Mouse (Mus musculus): ENCODE measurements around the gene Nudt2. TPM values are rescaled to one million over a fixed set of nuclear protein-coding genes. Genes with fewer than 3 reads are reported as not detected.
A peak's percentile ranks its signal among the peaks of the same experiment; 100 is the strongest.

Nudt2 gene
- polyA plus RNA-seq, 1 experiment = 6.1 TPM

- no peak overlapping the region for H3K4me3 ChIP-seq (ENCODE audit: control insufficient read depth, insufficient read depth, low read length)
- TF ChIP-seq POLR2A (IDR thresholded peaks at IDR 0.05; ENCODE audit: control insufficient read depth, extremely low read depth, insufficient read depth, low read length, poor library complexity) = no peak
- TF ChIP-seq CTCF (IDR thresholded peaks at IDR 0.05; ENCODE audit: borderline replicate concordance, control insufficient read depth, extremely low read depth, insufficient read depth, low read length, poor library complexity) = no peak
- H3K27me3 ChIP-seq (ENCODE audit: control insufficient read depth, insufficient read depth, low read length) = no peaks in the 10 kb centered on the region
- 71% methylated on average over 5 of the region's 5 CpGs for WGBS
- peak; percentile 26 for DNase-seq
- no peak overlapping the region for H3K27ac ChIP-seq (ENCODE audit: control insufficient read depth, insufficient read depth, low read length)
- H3K4me1 ChIP-seq (replicated peaks; ENCODE audit: control insufficient read depth, insufficient read depth, low read length) = no peaks in the 10 kb centered on the region
- H3K36me3 ChIP-seq (ENCODE audit: control insufficient read depth, insufficient read depth, low read length) = no peaks in the 10 kb centered on the region
These were observed 57.8 kb downstream of the Nudt2 start for GRCm38 (mm10) chr4:41522788-41523187.

DNA sequence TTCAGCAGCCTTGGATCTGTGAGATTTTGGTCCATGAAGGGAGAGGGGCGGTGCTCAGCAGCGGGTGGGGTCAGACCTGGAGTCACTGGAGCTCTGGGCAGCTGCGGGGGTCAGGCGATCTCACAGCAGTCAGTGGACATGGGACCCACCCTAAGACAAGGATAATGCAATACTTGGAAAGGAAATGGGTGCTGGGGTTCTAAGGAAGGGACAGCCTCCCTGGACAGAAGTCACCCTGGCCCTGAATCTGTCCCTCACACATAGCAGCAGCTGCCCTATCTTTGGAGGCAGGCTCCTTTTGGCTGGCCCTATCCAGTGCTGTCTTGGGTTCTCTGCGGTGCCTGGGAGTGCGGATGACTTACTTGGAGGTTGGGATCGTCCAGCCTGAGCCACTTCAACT is 58.9 kb downstream of the Nudt2 start:
- Histone ChIP-seq H3K4me1 (replicated peaks; ENCODE audit: control insufficient read depth, insufficient read depth, low read length) (no peaks in the 10 kb centered on the region), H3K27ac (ENCODE audit: control insufficient read depth, insufficient read depth, low read length) (no peak overlapping the region), H3K36me3 (ENCODE audit: control insufficient read depth, insufficient read depth, low read length) (no peaks in the 10 kb centered on the region), H3K27me3 (ENCODE audit: control insufficient read depth, insufficient read depth, low read length) (no peaks in the 10 kb centered on the region), H3K4me3 (ENCODE audit: control insufficient read depth, insufficient read depth, low read length) (no peak overlapping the region)
- WGBS = 93% methylated on average over 7 of the region's 7 CpGs
- DNase-seq = no peak
- TF ChIP-seq POLR2A (IDR thresholded peaks at IDR 0.05; ENCODE audit: control insufficient read depth, extremely low read depth, insufficient read depth, low read length, poor library complexity) (no peak), CTCF (IDR thresholded peaks at IDR 0.05; ENCODE audit: borderline replicate concordance, control insufficient read depth, extremely low read depth, insufficient read depth, low read length, poor library complexity) (no peak)

- H3K36me3 ChIP-seq (ENCODE audit: control insufficient read depth, insufficient read depth, low read length) = no peaks in the 10 kb centered on the region
- no peak for DNase-seq
- H3K4me1 ChIP-seq (replicated peaks; ENCODE audit: control insufficient read depth, insufficient read depth, low read length) = no peaks in the 10 kb centered on the region
- no peak overlapping the region for H3K27ac ChIP-seq (ENCODE audit: control insufficient read depth, insufficient read depth, low read length)
- TF ChIP-seq POLR2A (IDR thresholded peaks at IDR 0.05; ENCODE audit: control insufficient read depth, extremely low read depth, insufficient read depth, low read length, poor library complexity) (no peak), CTCF (IDR thresholded peaks at IDR 0.05; ENCODE audit: borderline replicate concordance, control insufficient read depth, extremely low read depth, insufficient read depth, low read length, poor library complexity) (no peak)
- 78% methylated on average over 9 of the region's 9 CpGs for WGBS
- H3K4me3 ChIP-seq (ENCODE audit: control insufficient read depth, insufficient read depth, low read length) = no peak overlapping the region
- H3K27me3 ChIP-seq (ENCODE audit: control insufficient read depth, insufficient read depth, low read length) = no peaks in the 10 kb centered on the region
These were observed 59.9 kb downstream of the Nudt2 start for GRCm38 (mm10) chr4:41524829-41525228.

- Histone ChIP-seq H3K4me3 (ENCODE audit: control insufficient read depth, insufficient read depth, low read length) (no peak overlapping the region), H3K4me1 (replicated peaks; ENCODE audit: control insufficient read depth, insufficient read depth, low read length) (no peaks in the 10 kb centered on the region), H3K27ac (ENCODE audit: control insufficient read depth, insufficient read depth, low read length) (no peak overlapping the region), H3K36me3 (ENCODE audit: control insufficient read depth, insufficient read depth, low read length) (no peaks in the 10 kb centered on the region), H3K27me3 (ENCODE audit: control insufficient read depth, insufficient read depth, low read length) (no peaks in the 10 kb centered on the region)
- no peak for DNase-seq
- no peak for TF ChIP-seq CTCF (IDR thresholded peaks at IDR 0.05; ENCODE audit: borderline replicate concordance, control insufficient read depth, extremely low read depth, insufficient read depth, low read length, poor library complexity)
- no peak for TF ChIP-seq POLR2A (IDR thresholded peaks at IDR 0.05; ENCODE audit: control insufficient read depth, extremely low read depth, insufficient read depth, low read length, poor library complexity)
- 88% methylated on average over 7 of the region's 7 CpGs for WGBS
These were observed 61.6 kb downstream of the Nudt2 start for GRCm38 (mm10) chr4:41526553-41526952.

DNA sequence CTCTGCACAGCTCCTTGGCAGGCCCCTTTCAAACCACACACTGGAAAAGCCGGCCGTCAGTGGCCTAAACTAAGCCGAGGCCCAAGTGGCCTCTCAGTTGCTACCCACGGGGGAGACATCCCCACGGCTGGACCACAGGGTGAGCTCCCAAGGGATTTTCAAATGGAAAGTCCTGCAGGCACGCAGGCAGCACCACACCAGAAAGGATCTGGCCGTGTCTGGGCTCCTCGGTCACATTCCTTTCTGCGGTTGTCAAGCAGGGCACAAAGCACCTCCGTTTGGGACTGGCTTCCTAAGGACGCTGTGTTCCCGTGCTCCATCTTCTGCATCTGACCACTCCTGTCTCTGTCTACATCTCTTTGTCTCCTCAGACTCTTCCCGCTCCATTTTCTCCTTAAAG is 62.1 kb downstream of the Nudt2 start:
- Histone ChIP-seq H3K27ac (ENCODE audit: control insufficient read depth, insufficient read depth, low read length) (no peak overlapping the region), H3K4me1 (replicated peaks; ENCODE audit: control insufficient read depth, insufficient read depth, low read length) (no peaks in the 10 kb centered on the region), H3K27me3 (ENCODE audit: control insufficient read depth, insufficient read depth, low read length) (no peaks in the 10 kb centered on the region), H3K36me3 (ENCODE audit: control insufficient read depth, insufficient read depth, low read length) (no peaks in the 10 kb centered on the region), H3K4me3 (ENCODE audit: control insufficient read depth, insufficient read depth, low read length) (no peak overlapping the region)
- no peak for DNase-seq
- 86% methylated on average over 13 of the region's 13 CpGs for WGBS
- TF ChIP-seq CTCF (IDR thresholded peaks at IDR 0.05; ENCODE audit: borderline replicate concordance, control insufficient read depth, extremely low read depth, insufficient read depth, low read length, poor library complexity) = no peak
- no peak for TF ChIP-seq POLR2A (IDR thresholded peaks at IDR 0.05; ENCODE audit: control insufficient read depth, extremely low read depth, insufficient read depth, low read length, poor library complexity)

GRCm38 (mm10) chr4:41527996-41528395 is 63.0 kb downstream of the Nudt2 start:
- 84% methylated on average over 8 of the region's 8 CpGs for WGBS

More at GRCm38 (mm10) chr4:41527996-41528395, 63.0 kb downstream of the Nudt2 start:
- H3K27me3 ChIP-seq (ENCODE audit: control insufficient read depth, insufficient read depth, low read length) = no peaks in the 10 kb centered on the region
- DNase-seq = no peak
- no peaks in the 10 kb centered on the region for H3K36me3 ChIP-seq (ENCODE audit: control insufficient read depth, insufficient read depth, low read length)
- no peak overlapping the region for H3K27ac ChIP-seq (ENCODE audit: control insufficient read depth, insufficient read depth, low read length)
- TF ChIP-seq CTCF (IDR thresholded peaks at IDR 0.05; ENCODE audit: borderline replicate concordance, control insufficient read depth, extremely low read depth, insufficient read depth, low read length, poor library complexity) (no peak), POLR2A (IDR thresholded peaks at IDR 0.05; ENCODE audit: control insufficient read depth, extremely low read depth, insufficient read depth, low read length, poor library complexity) (no peak)
- H3K4me1 ChIP-seq (replicated peaks; ENCODE audit: control insufficient read depth, insufficient read depth, low read length) = no peaks in the 10 kb centered on the region
- no peak overlapping the region for H3K4me3 ChIP-seq (ENCODE audit: control insufficient read depth, insufficient read depth, low read length)

Other genes with a start within 250 kb of the Nudt2 start
- 183 and 221 TPM in 2 replicates for gene Ubap2, start 190.0 kb upstream of the Nudt2 start, polyA plus RNA-seq (2012; rRNA removed)
- 37.7 and 42.9 TPM in 2 replicates for gene Dcaf12, start 150.3 kb upstream of the Nudt2 start, polyA plus RNA-seq (2012; rRNA removed)
- gene Ubap1, start 116.2 kb upstream of the Nudt2 start, polyA plus RNA-seq (2012; rRNA removed) = 23.1 and 29.2 TPM in 2 replicates
- 5.6 and 9.1 TPM in 2 replicates for gene Kif24, start 264 bp upstream of the Nudt2 start, polyA plus RNA-seq (2012; rRNA removed)
- 2.1 and 2.6 TPM in 2 replicates for gene AI464131, start 37.9 kb downstream of the Nudt2 start, polyA plus RNA-seq (2012; rRNA removed)
- gene 1110017D15Rik, start 52.2 kb downstream of the Nudt2 start, polyA plus RNA-seq (2012; rRNA removed) = 0.87 and 1.7 TPM in 2 replicates
- 23.0 and 29.8 TPM in 2 replicates for gene Fam219a, start 104.4 kb downstream of the Nudt2 start, polyA plus RNA-seq (2012; rRNA removed)
- gene Dnaic1, start 104.6 kb downstream of the Nudt2 start, polyA plus RNA-seq (2012; rRNA removed) = 0.18 and 0.96 TPM in 2 replicates
- 7.5 and 10.3 TPM in 2 replicates for gene Enho, start 175.2 kb downstream of the Nudt2 start, polyA plus RNA-seq (2012; rRNA removed)
- gene Cntfr, start 231.9 kb downstream of the Nudt2 start, polyA plus RNA-seq (2012; rRNA removed) = 2.3 and 3.0 TPM in 2 replicates
- 47.4 and 73.2 TPM in 2 replicates for gene Il11ra1, start 234.8 kb downstream of the Nudt2 start, polyA plus RNA-seq (2012; rRNA removed)
- gene Rpp25l, start 248.4 kb downstream of the Nudt2 start, polyA plus RNA-seq (2012; rRNA removed) = 82.8 and 94.9 TPM in 2 replicates

All from thymus, adult 2 months (tissue).